Mouse (Mus musculus) inflammation-experienced regulatory T-cells (primary cell): Measurements from ENCODE around the gene Gm14322. TPM values are rescaled to one million over a fixed set of nuclear protein-coding genes. Genes with fewer than 3 reads are reported as not detected.

Experiments used
- polyA plus RNA-seq, 2 experiments: library from polyadenylated mRNA; unstranded; fragments of 100-300 nt; shearing (Covaris generic); gene quantifications; one replicate each; pipeline ENCODE4 v1.2.1; 2017

The Gm14322 gene
- polyA plus RNA-seq, result 1 to 10 TPM in 1 of 2 experiments, not detected in 1; 1.0 TPM

GRCm38 (mm10) chr2:177758941-177759558 lies at the start of gene Gm14322:
Gm14322 (plus strand) TSS chr2:177759288.

Other genes with a start within 250 kb of the Gm14322 start
- gene Gm14406, start 181.1 kb upstream of the Gm14322 start, polyA plus RNA-seq, result 1 to 10 TPM in 1 of 2 experiments, not detected in 1; 1.3 TPM
- gene Gm14325, start 81.0 kb downstream of the Gm14322 start, polyA plus RNA-seq, result 10 to 100 TPM; 11.9 to 13.7 TPM
- gene Gm14327, start 137.8 kb downstream of the Gm14322 start, polyA plus RNA-seq, result under 1 TPM; 0.61 to 0.71 TPM
- not detected for gene Zfp972, start 166.3 kb downstream of the Gm14322 start, polyA plus RNA-seq
- 10 to 100 TPM in 1 of 2 experiments, 1 to 10 TPM in 1; 7.0 to 12.8 TPM for gene Gm14326, start 198.0 kb downstream of the Gm14322 start, polyA plus RNA-seq